Mouse (Mus musculus): Measurements from ENCODE around the gene Calhm3. TPM values are rescaled to one million over a fixed set of nuclear protein-coding genes. Genes with fewer than 3 reads are reported as not detected.

Calhm3 gene
- not detected in 2 replicates for polyA plus RNA-seq (2016; fragmentation: Nextera tagmentation; extraction: Ambion mirVana)

GRCm38 (mm10) chr19:47157664-47158063 lies at the start of gene Calhm3:
Gene Calhm3 (minus strand): TSS chr19:47157764.
- Histone ChIP-seq H3K27me3 (peaks cover 4% of the 10 kb centered on the region; the same call in 1 of the 2 replicates), H3K9me3 (replicated peaks) (no peaks in the 10 kb centered on the region), H3K4me2 (replicated peaks) (no peak within 1 kb of the TSS), H3K36me3 (no peaks in the 10 kb centered on the region), H3K27ac (no peak within 1 kb of the TSS), H3K4me1 (no peaks in the 10 kb centered on the region), H3K9ac (no peak within 1 kb of the TSS), H3K4me3 (no peak within 1 kb of the TSS)
- no peak for ATAC-seq (ENCODE audit: low FRiP score)
- 79% methylated on average over 11 of the region's 11 CpGs for WGBS

- H3K4me2 ChIP-seq (replicated peaks), result no peak overlapping the region
- no peak overlapping the region for H3K4me3 ChIP-seq
- no peaks in the 10 kb centered on the region for H3K27me3 ChIP-seq
- no peaks in the 10 kb centered on the region for H3K36me3 ChIP-seq
- no peaks in the 10 kb centered on the region for H3K9me3 ChIP-seq (replicated peaks)
- H3K27ac ChIP-seq, result no peak overlapping the region
- WGBS, result 90% methylated on average over 1 of the region's 1 CpGs
- H3K4me1 ChIP-seq, result peaks cover 6% of the 10 kb centered on the region; the same call in 1 of the 2 replicates
- no peak overlapping the region for H3K9ac ChIP-seq
- no peak for ATAC-seq (ENCODE audit: low FRiP score)
Measured at GRCm38 (mm10) chr19:47206126-47206525, 48.6 kb upstream of the Calhm3 start.

GRCm38 (mm10) chr19:47204653-47205052 lies 47.1 kb upstream of the Calhm3 start:
- H3K9ac ChIP-seq, result no peak overlapping the region
- no peak overlapping the region for H3K4me2 ChIP-seq (replicated peaks)
- H3K36me3 ChIP-seq, result no peaks in the 10 kb centered on the region
- no peaks in the 10 kb centered on the region for H3K9me3 ChIP-seq (replicated peaks)
- no peak for ATAC-seq (ENCODE audit: low FRiP score)
- no peak overlapping the region for H3K27ac ChIP-seq
- no peak overlapping the region for H3K4me3 ChIP-seq
- H3K27me3 ChIP-seq, result no peaks in the 10 kb centered on the region
- 82% methylated on average over 6 of the region's 6 CpGs for WGBS
- peaks cover 14% of the 10 kb centered on the region for H3K4me1 ChIP-seq

- 85% methylated on average over 6 of the region's 6 CpGs for WGBS
- no peaks in the 10 kb centered on the region for H3K9me3 ChIP-seq (replicated peaks)
Measured at GRCm38 (mm10) chr19:47203042-47203441, 45.5 kb upstream of the Calhm3 start.

GRCm38 (mm10) chr19:47202429-47202828 lies 44.9 kb upstream of the Calhm3 start:
- Histone ChIP-seq H3K9me3 (replicated peaks) (no peaks in the 10 kb centered on the region), H3K9ac (no peak overlapping the region), H3K36me3 (no peaks in the 10 kb centered on the region), H3K27ac (no peak overlapping the region), H3K4me3 (no peak overlapping the region), H3K4me1 (peaks cover 15% of the 10 kb centered on the region), H3K4me2 (replicated peaks) (no peak overlapping the region), H3K27me3 (no peaks in the 10 kb centered on the region)
- ATAC-seq (ENCODE audit: low FRiP score), result no peak
- WGBS, result 68% methylated on average over 6 of the region's 6 CpGs

More at GRCm38 (mm10) chr19:47203042-47203441, 45.5 kb upstream of the Calhm3 start:
- H3K27me3 ChIP-seq, result no peaks in the 10 kb centered on the region
- H3K4me2 ChIP-seq (replicated peaks), result no peak overlapping the region
- peaks cover 15% of the 10 kb centered on the region for H3K4me1 ChIP-seq
- no peak overlapping the region for H3K4me3 ChIP-seq
- ATAC-seq (ENCODE audit: low FRiP score), result no peak
- no peak overlapping the region for H3K27ac ChIP-seq
- no peak overlapping the region for H3K9ac ChIP-seq
- H3K36me3 ChIP-seq, result no peaks in the 10 kb centered on the region

- Histone ChIP-seq H3K27ac (no peak overlapping the region), H3K36me3 (no peaks in the 10 kb centered on the region), H3K4me1 (peaks cover 15% of the 10 kb centered on the region), H3K9me3 (replicated peaks) (no peaks in the 10 kb centered on the region), H3K9ac (no peak overlapping the region), H3K4me2 (replicated peaks) (no peak overlapping the region), H3K4me3 (no peak overlapping the region), H3K27me3 (no peaks in the 10 kb centered on the region)
- WGBS, result 55% methylated on average over 12 of the region's 12 CpGs
- no peak for ATAC-seq (ENCODE audit: low FRiP score)
Measured at GRCm38 (mm10) chr19:47201972-47202371, 44.4 kb upstream of the Calhm3 start.

- 80% methylated on average over 13 of the region's 13 CpGs for WGBS
- Histone ChIP-seq H3K4me1 (peaks cover 15% of the 10 kb centered on the region), H3K9ac (no peak overlapping the region), H3K36me3 (no peaks in the 10 kb centered on the region), H3K9me3 (replicated peaks) (no peaks in the 10 kb centered on the region), H3K4me3 (no peak overlapping the region), H3K27ac (no peak overlapping the region), H3K4me2 (replicated peaks) (no peak overlapping the region), H3K27me3 (no peaks in the 10 kb centered on the region)
- no peak for ATAC-seq (ENCODE audit: low FRiP score)
Measured at GRCm38 (mm10) chr19:47198671-47199350, 41.2 kb upstream of the Calhm3 start.

GRCm38 (mm10) chr19:47192158-47192557 lies 34.6 kb upstream of the Calhm3 start:
- 96% methylated on average over 5 of the region's 5 CpGs for WGBS
- Histone ChIP-seq H3K4me1 (peaks cover 5% of the 10 kb centered on the region), H3K36me3 (no peaks in the 10 kb centered on the region), H3K9me3 (replicated peaks) (no peaks in the 10 kb centered on the region), H3K27me3 (no peaks in the 10 kb centered on the region), H3K4me3 (no peak overlapping the region), H3K27ac (no peak overlapping the region), H3K9ac (no peak overlapping the region), H3K4me2 (replicated peaks) (no peak overlapping the region)
- no peak for ATAC-seq (ENCODE audit: low FRiP score)

GRCm38 (mm10) chr19:47188515-47189128 lies 31.1 kb upstream of the Calhm3 start:
- 70% methylated on average over 11 of the region's 11 CpGs for WGBS
- H3K27ac ChIP-seq, result peak overlapping the region; percentile 46; the same call in 1 of the 2 replicates
- no peaks in the 10 kb centered on the region for H3K36me3 ChIP-seq
- peaks cover 19% of the 10 kb centered on the region for H3K4me1 ChIP-seq
- peak; percentile 90 for ATAC-seq (ENCODE audit: low FRiP score)
- H3K4me3 ChIP-seq, result no peak overlapping the region
- H3K4me2 ChIP-seq (replicated peaks), result no peak overlapping the region
- H3K9ac ChIP-seq, result no peak overlapping the region
- H3K9me3 ChIP-seq (replicated peaks), result no peaks in the 10 kb centered on the region
- no peaks in the 10 kb centered on the region for H3K27me3 ChIP-seq

GRCm38 (mm10) chr19:47186514-47187275 lies 29.1 kb upstream of the Calhm3 start:
- H3K4me1 ChIP-seq, result peaks cover 19% of the 10 kb centered on the region
- H3K9ac ChIP-seq, result no peak overlapping the region
- ATAC-seq (ENCODE audit: low FRiP score), result no peak
- no peak overlapping the region for H3K27ac ChIP-seq
- peaks cover 6% of the 10 kb centered on the region; the same call in 1 of the 2 replicates for H3K9me3 ChIP-seq (replicated peaks)
- no peaks in the 10 kb centered on the region for H3K36me3 ChIP-seq
- no peaks in the 10 kb centered on the region for H3K27me3 ChIP-seq
- H3K4me3 ChIP-seq, result no peak overlapping the region
- no peak overlapping the region for H3K4me2 ChIP-seq (replicated peaks)
- WGBS, result 44% methylated on average over 15 of the region's 15 CpGs

- WGBS, result 62% methylated on average over 4 of the region's 4 CpGs
- H3K9me3 ChIP-seq (replicated peaks), result peaks cover 6% of the 10 kb centered on the region; the same call in 1 of the 2 replicates
- no peak for ATAC-seq (ENCODE audit: low FRiP score)
- peaks cover 23% of the 10 kb centered on the region for H3K4me1 ChIP-seq
- H3K27me3 ChIP-seq, result peaks cover 17% of the 10 kb centered on the region
- H3K9ac ChIP-seq, result no peak overlapping the region
- no peak overlapping the region for H3K4me3 ChIP-seq
- no peaks in the 10 kb centered on the region for H3K36me3 ChIP-seq
- no peak overlapping the region for H3K4me2 ChIP-seq (replicated peaks)
- no peak overlapping the region for H3K27ac ChIP-seq
Measured at GRCm38 (mm10) chr19:47184736-47185135, 27.2 kb upstream of the Calhm3 start.

- Histone ChIP-seq H3K4me1 (peaks cover 28% of the 10 kb centered on the region), H3K27ac (0 out of 2 replicates have a peak overlapping the region, but pooled peaks have one; percentile 17), H3K9ac (no peak overlapping the region), H3K4me3 (no peak overlapping the region), H3K9me3 (replicated peaks) (peaks cover 6% of the 10 kb centered on the region; the same call in 1 of the 2 replicates), H3K36me3 (no peaks in the 10 kb centered on the region), H3K4me2 (replicated peaks) (no peak overlapping the region), H3K27me3 (peaks cover 22% of the 10 kb centered on the region)
- 57% methylated on average over 8 of the region's 8 CpGs for WGBS
- no peak for ATAC-seq (ENCODE audit: low FRiP score)
Measured at GRCm38 (mm10) chr19:47184221-47184620, 26.7 kb upstream of the Calhm3 start.

Data from hindbrain, embryonic 12.5 days (tissue).